Comparison of ENCODE assay signal across 20 mouse cellular contexts in the genomic region with DNA sequence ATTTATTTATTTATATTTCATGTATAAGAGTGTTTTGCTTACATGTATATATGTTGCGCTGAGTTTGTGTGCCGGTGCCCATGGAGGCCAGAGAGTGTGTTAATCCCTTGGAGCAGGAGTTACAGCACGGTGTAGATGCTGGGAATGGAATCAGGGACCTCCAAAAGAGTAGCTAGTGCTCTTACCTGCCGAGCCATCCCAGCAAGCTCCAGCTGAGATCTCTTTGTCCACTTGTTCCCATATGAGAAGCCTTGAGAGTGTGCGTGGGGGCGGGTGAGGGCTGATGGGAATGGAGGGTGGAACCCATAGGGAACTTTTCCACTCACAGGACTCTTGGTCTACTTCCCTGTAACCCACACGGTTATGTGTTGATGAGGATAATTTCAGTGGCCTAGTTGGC. TPM values are rescaled to one million over a fixed set of nuclear protein-coding genes. Genes with fewer than 3 reads are reported as not detected.
DNase-seq lines count a peak whose midpoint lies in the region; ATAC-seq and TF ChIP-seq lines count a peak whose summit lies in the region.
"Had no signal": no experiment of that assay in that cellular context is flagged by ENCODE, and none has a peak within 500 bp of the region (broad histone marks: within the 10 kb centered on the region; RNA-seq: fewer than 3 reads in every experiment).

No protein-coding gene starts in this region.

- no peaks in the 10 kb centered on the region for H3K36me3 ChIP-seq in lung, postnatal 0 days (ENCODE audit: insufficient read depth, low read length)
- no peaks in the 10 kb centered on the region for H3K36me3 ChIP-seq in intestine, embryonic 15.5 days
- no peaks in the 10 kb centered on the region for H3K36me3 ChIP-seq in stomach, embryonic 16.5 days (ENCODE audit: control insufficient read depth, insufficient read depth, low read length)
- H3K36me3 ChIP-seq: G1E; heart, embryonic 13.5 days; hindbrain, embryonic 12.5 days had no signal

- no peak for ATAC-seq in lung, postnatal 0 days
- no peak for ATAC-seq in intestine, embryonic 15.5 days
- ATAC-seq in stomach, embryonic 16.5 days (ENCODE audit: insufficient read depth, low FRiP score) = no peak
- ATAC-seq: forebrain, embryonic 13.5 days; forebrain, postnatal 0 days; hindbrain, embryonic 16.5 days had no signal

- H3K27me3 ChIP-seq in lung, postnatal 0 days (replicated peaks; ENCODE audit: insufficient read depth, low read length) = no peaks in the 10 kb centered on the region
- H3K27me3 ChIP-seq in intestine, embryonic 15.5 days (replicated peaks) = no peaks in the 10 kb centered on the region
- H3K27me3 ChIP-seq in stomach, embryonic 16.5 days (ENCODE audit: control insufficient read depth, insufficient read depth, low read length) = no peaks in the 10 kb centered on the region
- H3K27me3 ChIP-seq: forebrain, embryonic 13.5 days; heart, embryonic 13.5 days; hindbrain, embryonic 12.5 days had no signal

- H3K4me2 ChIP-seq in lung, postnatal 0 days (replicated peaks; ENCODE audit: low read depth, low read length) = no peak overlapping the region
- H3K4me2 ChIP-seq in intestine, embryonic 15.5 days (replicated peaks) = no peak overlapping the region
- no peak overlapping the region for H3K4me2 ChIP-seq in stomach, embryonic 16.5 days (ENCODE audit: low read depth, low read length)
- H3K4me2 ChIP-seq: forebrain, embryonic 13.5 days; heart, embryonic 13.5 days; hindbrain, embryonic 12.5 days had no signal

- no peaks in the 10 kb centered on the region for H3K9me3 ChIP-seq in lung, postnatal 0 days (ENCODE audit: low read length)
- no peaks in the 10 kb centered on the region for H3K9me3 ChIP-seq in intestine, embryonic 15.5 days
- H3K9me3 ChIP-seq in stomach, embryonic 16.5 days (replicated peaks; ENCODE audit: control insufficient read depth, low read length) = no peaks in the 10 kb centered on the region
- H3K9me3 ChIP-seq: forebrain, embryonic 13.5 days; heart, embryonic 13.5 days; hindbrain, embryonic 12.5 days had no signal

- peaks cover 11% of the 10 kb centered on the region; the same call in 1 of the 2 replicates for H3K4me1 ChIP-seq in lung, postnatal 0 days (ENCODE audit: insufficient read depth, low read depth, low read length)
- peaks cover 13% of the 10 kb centered on the region; the same call in 1 of the 2 replicates for H3K4me1 ChIP-seq in intestine, embryonic 15.5 days (replicated peaks)
- peaks cover 8% of the 10 kb centered on the region; the same call in 1 of the 2 replicates for H3K4me1 ChIP-seq in stomach, embryonic 16.5 days (ENCODE audit: control insufficient read depth, insufficient read depth, low read length)

- no peak for TF ChIP-seq EP300 in lung, postnatal 0 days (IDR thresholded peaks at IDR 0.05)

- no peak overlapping the region for H3K4me3 ChIP-seq in lung, postnatal 0 days (ENCODE audit: low read depth, low read length)
- H3K4me3 ChIP-seq in intestine, embryonic 15.5 days (replicated peaks) = no peak overlapping the region
- H3K4me3 ChIP-seq in stomach, embryonic 16.5 days (replicated peaks; ENCODE audit: low read length) = no peak overlapping the region
- H3K4me3 ChIP-seq: forebrain, embryonic 13.5 days; gastrocnemius, adult 2 months; heart, embryonic 13.5 days; hindbrain, embryonic 12.5 days had no signal

- peak overlapping the region; percentile 39; the same call in 1 of the 2 replicates for H3K27ac ChIP-seq in lung, postnatal 0 days (ENCODE audit: low read length)
- 0 out of 2 replicates have a peak overlapping the region, but pooled peaks have one; percentile 64 for H3K27ac ChIP-seq in intestine, embryonic 15.5 days
- H3K27ac ChIP-seq in stomach, embryonic 16.5 days (ENCODE audit: low read length) = 0 out of 2 replicates have a peak overlapping the region, but pooled peaks have one; percentile 45
- H3K27ac ChIP-seq: forebrain, embryonic 13.5 days; gastrocnemius, adult 2 months; heart, embryonic 13.5 days; hindbrain, embryonic 12.5 days had no signal

- TF ChIP-seq CTCF in lung, postnatal 0 days (IDR thresholded peaks at IDR 0.05) = no peak

- no peak for DNase-seq in lung, postnatal 0 days (ENCODE audit: low spot score)
- no peak for DNase-seq in lung, adult 18-20 months
- peak; percentile 22 for DNase-seq in A20 (ENCODE audit: low read depth, low spot score)
- DNase-seq in Muller cell, postnatal 12 days (ENCODE audit: inconsistent ontology term) = no peak
- DNase-seq in right cerebral cortex, adult 18-20 months = no peak
- DNase-seq: adrenal gland, postnatal 14 days; cerebellum, adult 11-12 months; cerebellum, adult 9-10 months; cerebellum, postnatal 25 days; forebrain, postnatal 0 days; gastrocnemius, adult 2 months; gastrocnemius, postnatal 25 days; heart, postnatal 4 days had no signal

- 64% methylated on average over 7 of the region's 7 CpGs for WGBS in lung, postnatal 0 days
- WGBS in intestine, embryonic 15.5 days = 81% methylated on average over 7 of the region's 7 CpGs
- 75% methylated on average over 7 of the region's 7 CpGs for WGBS in stomach, embryonic 16.5 days

- no peak overlapping the region for H3K9ac ChIP-seq in lung, postnatal 0 days (replicated peaks; ENCODE audit: low read depth)
- no peak overlapping the region for H3K9ac ChIP-seq in intestine, embryonic 15.5 days
- H3K9ac ChIP-seq in stomach, embryonic 16.5 days (ENCODE audit: low read length) = no peak overlapping the region
- H3K9ac ChIP-seq: forebrain, embryonic 13.5 days; forebrain, postnatal 0 days; heart, embryonic 13.5 days; hindbrain, embryonic 12.5 days had no signal

RNA-seq across cellular contexts. Expression of a gene that starts 21.6 kb away (rescaled TPM):
- polyA plus RNA-seq in lung, postnatal 0 days (2015; fragmentation: Nextera tagmentation; extraction: Ambion mirVana) = 45.9 and 51.8 TPM in 2 replicates
- polyA plus RNA-seq in intestine, embryonic 15.5 days (2015; fragmentation: Nextera tagmentation; extraction: Ambion mirVana) = 78.9 and 79.5 TPM in 2 replicates
- polyA plus RNA-seq in stomach, embryonic 16.5 days (2015; fragmentation: Nextera tagmentation; extraction: Ambion mirVana) = 54.5 and 65.1 TPM in 2 replicates
